Mouse (Mus musculus) erythroid progenitor cell, adult 5-6 weeks (primary cell): ENCODE measurements at regions not wholly inside any gene's neighbourhood (a gene's known extent, or its start where the extent isn't known, plus 50 kb on each side); places are given as distances from the start of the nearest gene placed in this dataset.
A peak's percentile ranks its signal among the peaks of the same experiment; 100 is the strongest.
"Not testable (repeated sequence)": the region's sequence is repeated elsewhere in the genome, so short reads cannot be mapped to it uniquely, and the experiment has no call there.

ENCODE experiments used
- ATAC-seq: replicated peaks from 2 replicates; pipeline ENCODE4 v1.8.0; 2016; ENCODE audit warnings: moderate number of reproducible peaks, mild to moderate bottlenecking, moderate TSS enrichment, inconsistent platforms; ENCODE audit not compliant: poor library complexity, low FRiP score, severe bottlenecking

- no peak for ATAC-seq
Measured at GRCm38 (mm10) chr9:72166084-72166483, 54.4 kb upstream of the Tcf12 start.

- no peak for ATAC-seq
Measured at GRCm38 (mm10) chr9:72166611-72167010, 54.9 kb upstream of the Tcf12 start.

- no peak for ATAC-seq
Measured at GRCm38 (mm10) chr9:72169231-72169630, 57.6 kb upstream of the Tcf12 start.

- peak; percentile 59; the same call in 1 of the 2 replicates for ATAC-seq
Measured at GRCm38 (mm10) chr9:72169728-72170188, 58.1 kb upstream of the Tcf12 start.

- no peak for ATAC-seq
Measured at GRCm38 (mm10) chr9:72170235-72170634, 58.6 kb upstream of the Tcf12 start.

GRCm38 (mm10) chr9:72172331-72172730, 60.7 kb upstream of the Tcf12 start:
- no peak for ATAC-seq

- ATAC-seq: no peak
Measured at GRCm38 (mm10) chr9:72180972-72181371, 69.3 kb upstream of the Tcf12 start.

- no peak for ATAC-seq
Measured at GRCm38 (mm10) chr9:72183336-72183735, 71.7 kb upstream of the Tcf12 start.

GRCm38 (mm10) chr9:72183925-72184324, 72.3 kb upstream of the Tcf12 start:
- ATAC-seq: no peak

- ATAC-seq: no peak
Measured at GRCm38 (mm10) chr9:72189867-72190266, 78.2 kb upstream of the Tcf12 start.

GRCm38 (mm10) chr9:72190631-72191030, 79.0 kb upstream of the Tcf12 start:
- no peak for ATAC-seq

GRCm38 (mm10) chr9:72191091-72191490, 79.4 kb upstream of the Tcf12 start:
- no peak for ATAC-seq

GRCm38 (mm10) chr9:72192051-72192952, 80.6 kb upstream of the Tcf12 start:
- no peak for ATAC-seq

GRCm38 (mm10) chr9:72192953-72193337, 81.3 kb upstream of the Tcf12 start:
- ATAC-seq: not testable (repeated sequence)

GRCm38 (mm10) chr9:72195348-72195747, 79.3 kb upstream of the Zfp280d start:
- no peak for ATAC-seq

GRCm38 (mm10) chr9:72196626-72197330, 77.9 kb upstream of the Zfp280d start:
- ATAC-seq: no peak

GRCm38 (mm10) chr9:72197331-72197732, 77.3 kb upstream of the Zfp280d start:
- no peak for ATAC-seq

- no peak for ATAC-seq
Measured at GRCm38 (mm10) chr9:72198976-72199375, 75.7 kb upstream of the Zfp280d start.

GRCm38 (mm10) chr9:72204357-72204905, 70.2 kb upstream of the Zfp280d start:
- ATAC-seq: no peak

GRCm38 (mm10) chr9:72205815-72206214, 68.8 kb upstream of the Zfp280d start:
- no peak for ATAC-seq

GRCm38 (mm10) chr9:72206911-72207310, 67.7 kb upstream of the Zfp280d start:
- ATAC-seq: no peak
